Mouse (Mus musculus) ES-Bruce4 (cell line): ENCODE measurements around the gene Zdhhc14.

Experiments
- CTCF ChIP-seq: IDR thresholded peaks from one replicate; pipeline ENCODE4 v1.8.1; 2011; ENCODE audit warnings: low read depth, low read length
- POLR2A ChIP-seq: IDR thresholded peaks from one replicate; pipeline ENCODE4 v1.8.1; 2011; ENCODE audit warnings: low read length; ENCODE audit not compliant: insufficient read depth

- TF ChIP-seq CTCF, result no peak
- TF ChIP-seq POLR2A, result no peak
These were observed 49.8 kb downstream of the Zdhhc14 start for GRCm38 (mm10) chr17:5542177-5542576.
